ENCODE assay signal across 9 mouse cellular contexts in the genomic region with DNA sequence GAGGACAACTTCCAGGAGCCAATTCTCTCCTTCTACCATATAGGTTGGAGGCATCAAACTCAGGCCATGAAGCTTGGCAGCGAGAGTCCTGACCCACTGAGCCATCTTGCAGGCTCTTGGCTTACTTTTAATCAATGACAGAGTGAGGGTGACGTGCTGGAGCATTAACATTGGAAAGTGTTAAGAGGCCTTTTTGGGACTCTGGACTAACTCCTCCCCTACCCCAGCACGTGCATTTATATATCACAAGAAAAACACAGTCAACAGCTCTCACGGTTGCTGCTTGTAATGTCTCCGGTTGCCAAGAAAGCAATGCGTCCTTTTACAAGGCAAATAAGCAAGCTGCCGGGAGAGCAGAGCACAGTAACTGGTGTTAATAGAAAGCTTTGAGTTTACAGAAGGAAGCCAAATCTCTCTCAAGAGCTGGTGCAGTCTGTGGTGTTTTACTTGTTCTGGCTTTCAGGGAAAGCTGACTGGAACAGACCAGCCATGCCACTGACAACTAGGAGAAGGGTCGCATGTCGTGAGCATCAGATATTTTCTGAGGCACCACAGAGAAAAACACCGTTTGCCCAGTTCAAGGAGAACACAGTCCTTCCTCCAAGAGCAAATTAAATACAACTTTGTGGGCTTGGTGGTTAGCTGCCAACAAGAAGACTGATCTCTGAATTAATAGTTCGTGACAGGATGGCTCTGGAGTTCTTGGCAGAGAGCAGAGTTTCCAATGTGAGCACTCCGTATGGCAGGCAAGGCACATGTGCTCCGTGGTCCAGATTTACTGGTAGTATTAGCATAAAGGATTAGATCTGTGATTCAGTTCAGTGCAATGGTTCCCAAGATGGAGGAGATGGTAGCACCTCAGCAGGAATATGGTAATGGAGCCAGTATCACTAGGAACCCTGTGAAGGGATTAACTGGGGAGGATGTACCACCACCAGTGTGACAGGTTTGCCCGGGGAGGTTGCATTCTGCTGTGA. TPM values are rescaled to one million over a fixed set of nuclear protein-coding genes. Genes with fewer than 3 reads are reported as not detected.
DNase-seq lines count a peak whose midpoint lies in the region; ATAC-seq and TF ChIP-seq lines count a peak whose summit lies in the region.
"Had no signal": no experiment of that assay in that cellular context is flagged by ENCODE, and none has a peak within 500 bp of the region (broad histone marks: within the 10 kb centered on the region; RNA-seq: fewer than 3 reads in every experiment).

No protein-coding gene starts in this region.

- H3K4me1 ChIP-seq in heart, embryonic 10.5 days = peaks cover 8% of the 10 kb centered on the region; the same call in 1 of the 2 replicates
- H3K4me1 ChIP-seq in limb, embryonic 12.5 days (replicated peaks) = peaks cover 18% of the 10 kb centered on the region
- no peaks in the 10 kb centered on the region for H3K4me1 ChIP-seq in liver, embryonic 12.5 days

- H3K27me3 ChIP-seq in heart, embryonic 10.5 days (ENCODE audit: insufficient read depth, poor library complexity, severe bottlenecking) = no peaks in the 10 kb centered on the region
- peaks cover 31% of the 10 kb centered on the region for H3K27me3 ChIP-seq in Patski
- no peaks in the 10 kb centered on the region for H3K27me3 ChIP-seq in limb, embryonic 12.5 days
- no peaks in the 10 kb centered on the region for H3K27me3 ChIP-seq in liver, embryonic 12.5 days (replicated peaks)

- POLR2A ChIA-PET in Patski (lab: Charles Lee) = interaction anchor here (1.5 kb wide), 1 partner anchor 11 kb away, joined by 5 read pairs; no protein-coding TSS in a partner anchor

- H3K27ac ChIP-seq in heart, embryonic 10.5 days = no peak overlapping the region
- H3K27ac ChIP-seq in limb, embryonic 12.5 days = peak overlapping the region; percentile 66
- no peak overlapping the region for H3K27ac ChIP-seq in liver, embryonic 12.5 days
- H3K27ac ChIP-seq: left cerebral cortex, adult 2 months had no signal

- H3K4me3 ChIP-seq in heart, embryonic 10.5 days = 0 out of 2 replicates have a peak overlapping the region, but pooled peaks have one; percentile 1
- H3K4me3 ChIP-seq in limb, embryonic 12.5 days (replicated peaks) = no peak overlapping the region
- H3K4me3 ChIP-seq in liver, embryonic 12.5 days = no peak overlapping the region
- H3K4me3 ChIP-seq: left cerebral cortex, adult 2 months had no signal

- WGBS in heart, embryonic 10.5 days = 20% methylated on average over 14 of the region's 14 CpGs
- 19% methylated on average over 14 of the region's 14 CpGs for WGBS in limb, embryonic 12.5 days
- WGBS in liver, embryonic 12.5 days (ENCODE audit: insufficient replicate concordance) = 32% methylated on average over 14 of the region's 14 CpGs

- no peak overlapping the region for H3K9ac ChIP-seq in limb, embryonic 12.5 days (replicated peaks)
- no peak overlapping the region for H3K9ac ChIP-seq in liver, embryonic 12.5 days

- H3K4me2 ChIP-seq in limb, embryonic 12.5 days = peak overlapping the region; percentile 35
- H3K4me2 ChIP-seq in liver, embryonic 12.5 days = no peak overlapping the region

- no peaks in the 10 kb centered on the region for H3K9me3 ChIP-seq in heart, embryonic 10.5 days
- H3K9me3 ChIP-seq in limb, embryonic 12.5 days = no peaks in the 10 kb centered on the region
- H3K9me3 ChIP-seq in liver, embryonic 12.5 days (replicated peaks) = no peaks in the 10 kb centered on the region

- TF ChIP-seq CTCF in Patski (IDR thresholded peaks at IDR 0.05) = no peak

- no peak for ATAC-seq in Patski
- ATAC-seq in limb, embryonic 12.5 days (ENCODE audit: insufficient number of reproducible peaks, insufficient read depth, low FRiP score, low TSS enrichment, low read depth) = no peak; the same call in 1 of the 2 replicates
- ATAC-seq in liver, embryonic 12.5 days = no peak

- DNase-seq in heart, embryonic 10.5 days (ENCODE audit: low spot score) = no peak
- no peak for DNase-seq in heart, postnatal 25 days (ENCODE audit: low spot score)
- peak; percentile 9 for DNase-seq in Patski (ENCODE audit: low read depth, low spot score)
- DNase-seq in fibroblast of lung, adult 2 months (ENCODE audit: low read depth) = peak; percentile 79
- DNase-seq in spleen, postnatal 4 days (ENCODE audit: low spot score in 2 of 2) = no peak
- no peak for DNase-seq in frontal cortex, adult 2 months (ENCODE audit: extremely low spot score in 1 of 2, low spot score in 1 of 2)

- CTCF ChIA-PET in Patski (lab: Charles Lee) = interaction anchor here (0.9 to 1.6 kb wide), 3 partner anchors 12 to 98 kb away, joined by 3 to 6 read pairs (median 5); a partner anchor contains a TSS

- no peaks in the 10 kb centered on the region for H3K36me3 ChIP-seq in heart, embryonic 10.5 days
- no peaks in the 10 kb centered on the region for H3K36me3 ChIP-seq in limb, embryonic 12.5 days
- no peaks in the 10 kb centered on the region for H3K36me3 ChIP-seq in liver, embryonic 12.5 days

- intact Hi-C loops in heart, postnatal 25 days (cut with DNase I) = loop anchor here (10.0 kb wide), 1 partner anchor 59 kb away; no protein-coding TSS in a partner anchor

- in situ Hi-C loops in Patski (cut with MboI; ENCODE audit: low pct_unique_long_range_greater_than_20kb) = no loop called here

RNA-seq across cellular contexts. Expression of a gene that starts 36.5 kb away (rescaled TPM):
- 3.1 and 5.0 TPM in 2 replicates for polyA plus RNA-seq in heart, embryonic 10.5 days (2016; fragmentation: Nextera tagmentation; extraction: Ambion mirVana)
- total RNA-seq in heart, postnatal 25 days (2021) = 10 to 100 TPM; 13.5 to 13.9 TPM
- 5.4 TPM for polyA plus RNA-seq in Patski (2021)
- polyA plus RNA-seq in limb, embryonic 12.5 days (2016; fragmentation: Nextera tagmentation; extraction: Ambion mirVana) = 12.3 and 12.6 TPM in 2 replicates
- polyA plus RNA-seq in liver, embryonic 12.5 days (2016; fragmentation: Nextera tagmentation; extraction: Ambion mirVana) = 1.7 and 1.8 TPM in 2 replicates
- polyA plus RNA-seq in frontal cortex, adult 2 months (2012; rRNA removed) = 28.5 and 30.9 TPM in 2 replicates

Comparison
In these comparisons a context has a peak if more than half of its experiments do, and no peak if none do; other contexts are left out.
1. DNase-seq: peak in Patski (single experiment) and fibroblast of lung, adult 2 months (single experiment); none in heart, embryonic 10.5 days (single experiment), heart, postnatal 25 days (single experiment), spleen, postnatal 4 days (0 of 2) and frontal cortex, adult 2 months (0 of 2).